13 mouse cellular contexts compared by ENCODE assay signal in genomic region chrX:153151766-153152165, GRCm38 (mm10).
"Had no signal": no experiment of that assay in that cellular context is flagged by ENCODE, and none has a peak within 500 bp of the region (broad histone marks: within the 10 kb centered on the region; RNA-seq: fewer than 3 reads in every experiment).

No protein-coding gene starts in this region.

- DNase-seq: gastrocnemius, postnatal 14 days; gastrocnemius, postnatal 36 days; heart, adult 11 months; heart, adult 2 months; heart, postnatal 10 days; heart, postnatal 4 days; kidney, adult 11 months; kidney, adult 2 months; kidney, adult 9 months; kidney, postnatal 25 days; kidney, postnatal 4 days; liver; liver, embryonic 13.5 days had no signal
